Mouse (Mus musculus) embryonic fibroblast, embryonic 13.5 days (primary cell): ENCODE data around the gene Efcab12.

Source experiments
- CTCF ChIP-seq: IDR thresholded peaks from 2 replicates; pipeline ENCODE4 v1.5.1; 2011; ENCODE audit warnings: mild to moderate bottlenecking, control low read depth, low read length, moderate library complexity, borderline replicate concordance; ENCODE audit not compliant: insufficient read depth
- POLR2A ChIP-seq: IDR thresholded peaks from 2 replicates; pipeline ENCODE4 v1.6.1; 2011; ENCODE audit warnings: low read depth, mild to moderate bottlenecking, control low read depth, low read length, moderate library complexity

DNA sequence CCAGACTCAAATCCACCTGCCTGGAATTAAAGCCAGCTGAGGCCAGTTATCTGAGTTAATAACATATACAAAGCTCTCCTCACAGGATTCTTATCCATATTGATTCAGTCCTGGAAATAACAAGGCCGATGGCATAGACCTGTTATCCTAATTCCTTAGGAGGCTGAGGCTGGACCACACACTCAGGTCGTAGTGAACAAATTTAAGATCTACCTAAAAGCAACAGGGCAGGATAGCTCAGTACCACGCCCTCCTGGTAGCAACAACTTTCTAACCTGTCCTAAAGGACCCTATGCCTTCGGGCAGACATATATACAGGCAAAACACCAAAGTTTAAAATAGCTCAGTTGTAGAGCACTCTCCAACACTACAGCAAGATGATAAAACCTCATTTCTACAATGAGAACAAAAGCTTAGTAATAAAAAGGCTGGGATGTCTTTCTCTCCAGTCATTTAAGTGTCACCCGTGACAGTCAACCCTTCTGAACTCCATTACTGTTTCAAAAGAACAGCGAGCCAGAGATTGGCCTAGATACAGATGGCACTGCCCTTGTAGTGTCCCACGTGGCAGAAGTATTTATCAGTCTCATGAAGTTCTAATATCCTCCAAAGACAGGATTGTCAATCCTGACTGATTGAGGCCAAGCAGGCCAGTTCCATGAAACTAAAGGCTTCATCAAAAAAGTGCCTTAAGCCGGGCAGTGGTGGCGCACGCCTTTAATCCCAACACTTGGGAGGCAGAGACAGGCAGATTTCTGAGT lies 33.6 kb downstream of the Efcab12 start:
- TF ChIP-seq CTCF (no peak), POLR2A (no peak)
